Mouse (Mus musculus): ENCODE measurements around the gene Prdx2.

- no peak for TF ChIP-seq CTCF (IDR thresholded peaks at IDR 0.05; ENCODE audit: control insufficient read depth, insufficient read depth, low read length)
- TF ChIP-seq POLR2A (IDR thresholded peaks at IDR 0.05; ENCODE audit: borderline replicate concordance, control insufficient read depth, low read depth, low read length) = peak; percentile 100
Measured at GRCm38 (mm10) chr8:84978248-84978940, 9.0 kb downstream of the Prdx2 start, which contains the start of gene Junb.

All from bone marrow, adult 2 months (tissue).